Mouse (Mus musculus): Measurements from ENCODE around the gene Krtap5-2.
"Not testable (repeated sequence)": the region's sequence is repeated elsewhere in the genome, so short reads cannot be mapped to it uniquely, and the experiment has no call there.

Krtap5-2 gene

DNA sequence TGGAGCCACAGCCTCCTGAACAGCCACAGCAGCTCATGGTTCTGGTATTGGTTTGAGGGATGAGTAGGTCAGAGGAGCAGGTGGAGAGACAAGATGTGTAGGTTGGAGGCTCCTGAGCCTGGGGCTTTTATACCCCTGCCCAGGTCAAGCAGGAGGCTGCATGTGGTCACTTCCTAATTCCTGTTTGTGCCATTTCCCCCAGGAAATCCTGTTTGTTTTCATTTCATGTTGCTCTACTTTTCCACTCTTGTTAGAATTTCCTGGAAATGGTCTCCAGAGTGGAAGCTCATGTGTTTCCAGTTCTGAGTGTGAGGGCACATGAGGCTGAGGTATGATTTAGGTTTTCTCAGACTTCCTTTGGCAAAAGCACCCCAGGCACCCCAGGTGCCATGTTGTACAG lies at the start of gene Krtap5-2:
Gene Krtap5-2, minus strand, starts transcription at position 101 of the 400 bp plus-strand sequence.
- DNase-seq (ENCODE audit: extremely low read depth, low read depth, low spot score) = not testable (repeated sequence)

DNA sequence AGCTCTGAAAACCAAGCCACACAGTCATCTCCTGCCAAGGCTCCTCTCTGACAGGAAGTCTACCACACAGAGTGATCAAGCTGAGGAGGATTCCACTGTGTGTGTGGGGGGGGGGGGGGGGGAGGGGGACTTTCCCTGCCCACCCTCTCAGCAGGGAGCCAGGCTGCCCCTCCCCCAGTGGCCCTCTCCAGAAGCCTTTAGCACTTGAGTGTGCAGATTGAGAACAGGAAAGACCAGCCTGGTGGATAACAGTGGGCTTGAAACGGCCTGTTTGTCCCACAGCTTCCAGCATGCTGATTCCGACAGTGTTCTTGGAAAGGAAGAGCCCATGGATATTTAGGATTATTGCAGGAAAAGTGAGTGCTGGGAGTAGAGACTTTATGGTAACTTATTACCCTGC lies 48.7 kb upstream of the Krtap5-2 start:
- no peak for DNase-seq (ENCODE audit: extremely low read depth, low read depth, low spot score)

GRCm38 (mm10) chr7:142212136-142212535 lies 36.3 kb upstream of the Krtap5-2 start:
- not testable (repeated sequence) for DNase-seq (ENCODE audit: extremely low read depth, low read depth, low spot score)

DNA sequence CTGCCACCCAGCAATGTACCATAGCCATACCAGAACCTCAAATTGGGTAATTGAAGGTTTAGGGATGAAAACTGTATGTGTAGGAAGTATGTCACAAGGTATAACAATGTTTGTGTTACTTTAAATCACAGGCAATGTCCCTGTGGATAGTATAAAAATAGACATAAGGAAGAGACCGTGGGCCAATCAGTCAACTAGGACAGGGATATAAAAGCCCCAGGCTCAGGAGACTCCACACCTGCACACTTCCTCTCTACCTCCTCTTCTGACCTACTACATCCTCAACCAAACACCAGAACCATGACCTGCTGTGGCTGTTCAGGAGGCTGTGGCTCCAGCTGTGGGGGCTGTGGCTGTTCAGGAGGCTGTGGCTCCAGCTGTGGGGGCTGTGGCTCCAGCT lies 35.8 kb upstream of the Krtap5-2 start, which contains the start of gene Gm7579:
Gene Gm7579, plus strand, starts transcription at position 301 of the 400 bp plus-strand sequence.
- no peak for DNase-seq (ENCODE audit: extremely low read depth, low read depth, low spot score)

DNA sequence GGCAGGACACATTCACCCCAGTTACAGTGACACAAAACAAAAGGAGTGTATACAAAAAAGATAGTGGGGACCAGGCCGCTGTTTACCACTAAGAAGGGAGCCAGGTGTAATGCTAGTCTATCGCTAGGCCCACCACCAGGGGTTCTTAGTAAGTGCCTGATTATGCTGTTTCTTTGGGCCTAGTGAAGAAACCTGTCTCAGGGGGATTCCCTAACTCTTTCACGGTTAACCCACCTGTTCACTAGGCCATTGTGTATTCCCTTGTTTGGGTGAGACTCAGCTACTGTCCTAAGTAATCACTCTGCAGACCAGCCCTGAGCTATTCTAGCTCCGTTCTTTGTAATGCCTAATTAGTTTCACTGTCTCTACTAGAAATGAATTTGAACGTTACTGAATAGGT lies 31.1 kb upstream of the Krtap5-2 start:
- DNase-seq (ENCODE audit: extremely low read depth, low read depth, low spot score) = not testable (repeated sequence)

DNA sequence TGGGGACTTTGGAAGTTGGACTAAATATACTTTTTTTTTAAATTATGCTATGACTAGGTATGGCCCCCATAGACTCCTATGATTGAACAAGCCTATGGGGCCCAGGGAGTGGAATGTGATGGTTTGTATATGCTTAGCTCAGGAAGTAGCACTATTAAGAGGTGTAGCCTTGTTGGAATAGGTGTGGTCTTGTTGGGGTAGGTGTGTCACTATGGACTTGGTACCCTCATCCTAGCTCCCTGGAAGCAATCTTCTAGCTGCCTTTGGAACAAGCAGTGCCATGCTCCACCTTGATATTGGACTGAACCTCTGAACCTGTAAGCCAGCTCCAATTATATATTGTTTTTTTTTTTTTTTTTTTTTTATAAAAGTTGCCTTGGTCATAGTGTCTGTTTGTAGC lies 29.7 kb upstream of the Krtap5-2 start:
- no peak for DNase-seq (ENCODE audit: extremely low read depth, low read depth, low spot score)

GRCm38 (mm10) chr7:142201064-142201463 lies 25.3 kb upstream of the Krtap5-2 start, which contains the start of gene Krtap5-3:
Gene Krtap5-3, plus strand, starts transcription at chr7:142201364.
- DNase-seq (ENCODE audit: extremely low read depth, low read depth, low spot score) = no peak

DNA sequence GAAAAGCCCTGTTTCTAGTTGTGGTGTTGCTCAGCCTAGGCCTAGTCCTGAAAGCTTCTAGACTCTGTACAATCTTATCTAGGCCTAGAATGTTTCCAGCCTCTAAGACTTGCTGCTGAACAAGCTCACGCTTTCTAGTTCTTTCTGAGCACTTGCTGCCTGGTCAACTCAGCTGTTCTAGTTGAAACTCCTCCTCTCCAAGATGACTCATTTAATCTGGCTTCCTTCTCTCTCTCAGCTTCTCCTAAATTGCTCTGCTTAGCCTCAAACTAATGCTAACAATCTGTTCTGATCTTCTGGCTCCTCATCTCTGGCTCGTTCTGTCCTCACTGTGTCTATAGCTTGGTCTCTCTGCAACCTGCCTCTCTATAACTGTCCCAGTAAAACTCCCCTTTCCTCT lies 22.9 kb upstream of the Krtap5-2 start:
- no peak for DNase-seq (ENCODE audit: extremely low read depth, low read depth, low spot score)

DNA sequence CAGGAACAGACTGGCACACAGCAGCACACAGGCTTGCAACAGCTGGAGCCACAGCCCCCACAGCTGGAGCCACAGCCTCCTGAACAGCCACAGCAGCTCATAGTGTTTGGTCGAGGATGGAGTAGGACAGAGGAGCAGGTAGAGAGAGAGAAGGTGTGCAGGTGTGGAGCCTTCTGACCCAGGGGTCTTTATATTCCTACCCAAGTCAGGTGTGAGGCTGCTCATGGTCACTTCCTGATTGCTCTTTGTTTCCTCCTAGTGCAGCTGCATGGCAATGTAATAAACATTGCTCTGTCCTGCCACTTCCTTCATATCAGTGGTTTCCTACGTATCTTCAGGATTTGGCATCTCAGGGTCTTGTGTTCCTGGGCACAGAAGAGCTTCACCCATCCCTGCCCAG lies 14.5 kb upstream of the Krtap5-2 start, which contains the start of gene Gm10153:
Gene Gm10153, minus strand, starts transcription at position 101 of the 400 bp plus-strand sequence.
- DNase-seq (ENCODE audit: extremely low read depth, low read depth, low spot score) = no peak

DNA sequence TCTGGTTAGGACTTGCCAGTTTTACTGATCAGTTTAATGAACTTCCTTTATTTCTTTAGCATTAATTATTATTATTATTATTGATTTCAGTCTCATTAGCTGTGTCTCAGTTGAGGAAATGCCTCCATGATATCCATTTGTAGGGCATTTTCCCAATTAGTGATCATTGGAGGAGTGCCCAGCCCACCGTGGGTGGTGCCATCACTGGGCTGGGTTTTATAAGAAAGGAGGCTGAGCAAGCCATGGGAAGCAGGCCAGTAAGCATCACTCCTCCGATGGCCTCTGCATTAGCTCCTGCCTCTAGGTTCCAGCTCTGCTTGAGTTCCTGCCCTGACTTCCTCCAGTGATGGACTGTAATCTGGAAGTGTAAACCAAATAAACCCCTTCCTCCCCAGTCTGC lies 12.4 kb upstream of the Krtap5-2 start:
- DNase-seq (ENCODE audit: extremely low read depth, low read depth, low spot score) = no peak

- DNase-seq (ENCODE audit: extremely low read depth, low read depth, low spot score) = no peak
Measured at GRCm38 (mm10) chr7:142181021-142181420, 5.2 kb upstream of the Krtap5-2 start.

- DNase-seq (ENCODE audit: extremely low read depth, low read depth, low spot score) = no peak
Measured at GRCm38 (mm10) chr7:142178685-142179084, 2.9 kb upstream of the Krtap5-2 start.

DNA sequence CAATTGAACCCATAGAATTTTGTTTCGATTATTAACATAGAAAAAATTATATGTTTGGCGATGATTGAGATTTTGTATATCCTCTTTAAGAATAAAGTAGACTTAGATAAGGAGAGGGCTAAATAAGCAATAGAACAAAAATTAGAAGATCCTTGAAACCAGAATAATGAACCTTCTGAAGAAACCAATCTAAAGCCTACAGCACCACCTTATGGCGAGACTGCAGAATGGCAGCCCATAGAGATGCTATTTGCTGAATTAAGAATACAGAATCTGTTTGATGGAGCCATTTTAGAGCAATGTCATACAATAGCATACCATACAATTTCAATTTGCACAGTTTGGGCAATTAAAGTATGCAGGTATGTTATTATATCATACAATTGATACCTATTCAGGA lies 6.0 kb downstream of the Krtap5-2 start:
- DNase-seq (ENCODE audit: extremely low read depth, low read depth, low spot score) = no peak

- DNase-seq (ENCODE audit: extremely low read depth, low read depth, low spot score) = not testable (repeated sequence)
Measured at GRCm38 (mm10) chr7:142165639-142166038, 10.2 kb downstream of the Krtap5-2 start, which contains the start of gene Gm4553. Gene Gm4553, minus strand, starts transcription at chr7:142165739.

- DNase-seq (ENCODE audit: extremely low read depth, low read depth, low spot score) = no peak
Measured at GRCm38 (mm10) chr7:142159366-142159765, 16.4 kb downstream of the Krtap5-2 start.

DNA sequence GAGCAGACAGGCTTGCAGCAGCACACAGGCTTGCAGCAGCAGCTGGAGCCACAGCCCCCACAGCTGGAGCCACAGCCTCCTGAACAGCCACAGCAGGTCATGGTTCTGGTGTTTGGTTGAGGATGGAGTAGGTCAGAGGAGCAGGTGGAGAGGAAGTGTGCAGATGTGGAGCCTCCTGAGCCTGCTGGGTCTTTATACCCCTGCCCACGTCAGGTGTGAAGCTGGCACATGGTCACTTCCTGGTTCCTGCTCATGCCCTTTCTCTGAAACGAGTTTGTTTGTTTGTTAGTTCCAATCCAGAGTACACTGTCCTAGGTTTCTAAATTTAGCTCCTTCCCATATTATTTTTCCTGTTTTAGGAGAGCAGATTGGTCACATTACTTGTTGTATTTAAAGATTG lies 18.8 kb downstream of the Krtap5-2 start, which contains the start of gene Gm29735:
Gene Gm29735, minus strand, starts transcription at position 101 of the 400 bp plus-strand sequence.
- not testable (repeated sequence) for DNase-seq (ENCODE audit: extremely low read depth, low read depth, low spot score)

DNA sequence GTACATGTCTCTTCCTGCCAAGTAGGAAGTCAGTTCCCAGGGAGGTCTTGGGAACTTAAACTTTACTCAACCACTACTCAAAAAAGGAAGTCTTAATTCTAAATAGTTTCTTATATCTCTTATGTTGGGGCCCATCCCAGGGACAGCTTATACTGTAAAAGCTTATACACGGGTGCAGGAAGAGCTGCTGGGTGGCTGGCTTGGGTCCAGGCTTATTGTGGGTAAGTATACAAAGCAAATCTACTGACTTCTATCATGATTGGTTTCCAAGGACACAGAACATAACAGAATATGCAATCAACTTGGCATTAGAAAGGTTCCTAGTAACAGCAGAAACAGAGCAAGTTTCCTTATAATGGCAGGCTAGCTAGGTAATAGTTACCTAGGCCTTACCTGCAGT lies 20.5 kb downstream of the Krtap5-2 start:
- no peak for DNase-seq (ENCODE audit: extremely low read depth, low read depth, low spot score)

DNA sequence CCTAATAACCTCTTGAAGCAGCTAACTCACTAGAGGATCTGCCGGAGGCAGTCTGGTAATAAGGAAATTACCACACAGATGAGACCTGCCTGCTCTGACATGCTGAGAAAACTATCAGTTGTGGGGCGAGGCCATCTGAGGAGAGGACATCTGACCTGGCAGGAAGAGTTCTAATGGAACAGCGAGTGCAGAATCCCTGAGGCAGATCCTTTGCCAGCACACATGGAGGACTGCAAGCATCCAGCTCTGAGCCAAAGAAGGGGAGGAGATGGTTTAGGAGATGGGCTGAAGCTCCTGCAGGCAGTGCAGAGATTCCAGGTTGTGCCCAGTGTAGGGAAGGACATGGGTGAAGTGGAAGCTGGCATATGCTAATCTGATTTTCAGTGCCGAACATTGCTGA lies 23.6 kb downstream of the Krtap5-2 start:
- no peak for DNase-seq (ENCODE audit: extremely low read depth, low read depth, low spot score)

- no peak for DNase-seq (ENCODE audit: extremely low read depth, low read depth, low spot score)
Measured at GRCm38 (mm10) chr7:142148633-142149032, 27.2 kb downstream of the Krtap5-2 start.

GRCm38 (mm10) chr7:142146033-142146432 lies 29.8 kb downstream of the Krtap5-2 start:
- no peak for DNase-seq (ENCODE audit: extremely low read depth, low read depth, low spot score)

DNA sequence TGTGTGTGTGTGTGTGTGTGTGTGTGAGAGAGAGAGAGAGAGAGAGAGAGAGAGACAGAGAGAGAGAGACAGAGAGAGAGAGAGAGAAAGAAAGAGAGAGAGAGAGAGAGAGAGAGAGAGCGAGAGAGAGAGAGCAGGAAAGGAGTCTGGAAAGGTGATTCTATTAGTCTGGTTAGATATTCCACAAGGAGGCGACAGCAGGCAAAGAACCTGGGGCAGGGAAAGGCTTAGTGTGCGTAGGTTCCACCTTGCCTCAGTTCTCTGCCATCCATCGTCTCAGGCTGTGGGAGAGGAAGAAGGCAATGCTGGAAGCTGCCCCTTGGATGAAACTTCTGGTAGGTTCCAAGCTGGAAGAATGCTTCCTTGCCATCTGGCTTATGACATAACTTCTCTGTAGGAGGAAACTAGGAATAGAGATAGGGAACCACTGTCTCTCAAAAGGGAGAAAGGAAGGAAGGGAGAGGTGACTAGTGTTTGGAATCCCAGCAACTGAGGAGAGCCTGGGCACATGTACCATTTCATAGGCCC lies 30.3 kb downstream of the Krtap5-2 start:
- DNase-seq (ENCODE audit: extremely low read depth, low read depth, low spot score) = no peak

DNA sequence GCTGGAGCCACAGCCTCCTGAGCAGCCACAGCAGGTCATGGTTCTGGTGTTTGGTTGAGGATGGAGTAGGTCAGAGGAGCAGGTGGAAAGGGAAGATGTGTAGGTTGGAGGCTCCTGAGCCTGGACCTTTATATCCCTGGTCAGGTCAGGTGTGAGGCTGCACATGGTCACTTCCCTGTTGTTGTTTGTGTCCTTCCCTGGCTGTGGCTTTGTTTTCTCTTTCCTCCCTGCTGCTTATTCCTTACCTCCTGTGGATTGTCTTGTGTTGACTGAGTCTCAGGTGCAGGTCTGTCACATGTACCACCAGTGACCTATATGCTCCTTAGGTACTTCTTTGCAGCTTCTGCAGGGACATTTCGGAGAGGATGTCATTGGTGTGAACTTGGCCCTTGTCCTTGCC lies 31.3 kb downstream of the Krtap5-2 start, which contains the start of gene Gm45337:
Gene Gm45337, minus strand, starts transcription at position 101 of the 400 bp plus-strand sequence.
- DNase-seq (ENCODE audit: extremely low read depth, low read depth, low spot score) = no peak

GRCm38 (mm10) chr7:142143506-142144010 lies 32.2 kb downstream of the Krtap5-2 start:
- not testable (repeated sequence) for DNase-seq (ENCODE audit: extremely low read depth, low read depth, low spot score)

Measured in fat pad, adult 2 months (tissue).